Mouse (Mus musculus) MEL (cell line): ENCODE measurements around the gene Vwf. TPM values are rescaled to one million over a fixed set of nuclear protein-coding genes. Genes with fewer than 3 reads are reported as not detected.

Experiments used
- DNase-seq: peaks from one replicate; pipeline ENCODE4 v3.0.0; 2011; ENCODE audit warnings: low read depth, low spot score
- H3K27ac ChIP-seq: 2 replicates; pipeline ENCODE4 v1.5.1; 2012; ENCODE audit warnings: low read depth, mild to moderate bottlenecking, control low read depth, low read length, moderate library complexity; ENCODE audit not compliant: control insufficient read depth
- H3K27me3 ChIP-seq, 2 experiments: fragments of 150-350 bp in 1 of 2; sonication (generic) in 1 of 2; 2 replicates each; pipeline ENCODE4 v1.6.1; 2012; ENCODE audit warnings: low read length in 2 of 2, mild to moderate bottlenecking in 2 of 2, improper control_type of control experiment in 1 of 2, moderate library complexity in 1 of 2; ENCODE audit not compliant: insufficient read depth in 2 of 2, control insufficient read depth in 1 of 2
- H3K36me3 ChIP-seq, 2 experiments: 2 replicates each; pipeline ENCODE4 v1.6.1; 2012 to 2014; ENCODE audit warnings: low read length in 2 of 2, improper control_type of control experiment in 1 of 2, inconsistent platforms in 1 of 2, mild to moderate bottlenecking in 1 of 2; ENCODE audit not compliant: insufficient read depth in 2 of 2, control insufficient read depth in 1 of 2
- H3K4me1 ChIP-seq, 2 experiments: fragments of 150-350 bp in 1 of 2; sonication (generic) in 1 of 2; 2 replicates each; pipeline ENCODE4 v1.6.1; 2012; ENCODE audit warnings: low read length in 2 of 2, improper control_type of control experiment in 1 of 2, mild to moderate bottlenecking in 1 of 2; ENCODE audit not compliant: insufficient read depth in 2 of 2, control insufficient read depth in 1 of 2
- H3K4me3 ChIP-seq, 2 experiments: fragments of 150-350 bp in 1 of 2; sonication (generic) in 1 of 2; 2 replicates each; pipeline ENCODE4 v1.5.1; 2012; ENCODE audit warnings: low read depth in 2 of 2, low read length in 2 of 2, mild to moderate bottlenecking in 2 of 2, moderate library complexity in 2 of 2, control low read depth in 1 of 2, improper control_type of control experiment in 1 of 2; ENCODE audit not compliant: control insufficient read depth in 1 of 2, insufficient read depth in 1 of 2
- H3K79me2 ChIP-seq: 2 replicates; pipeline ENCODE4 v1.6.1; 2012; ENCODE audit warnings: mild to moderate bottlenecking, low read length, moderate library complexity; ENCODE audit not compliant: control insufficient read depth, poor library complexity, insufficient read depth
- H3K9ac ChIP-seq: 2 replicates; pipeline ENCODE4 v1.6.1; 2012; ENCODE audit warnings: low read depth, mild to moderate bottlenecking, control low read depth, low read length, moderate library complexity; ENCODE audit not compliant: control insufficient read depth, poor library complexity, severe bottlenecking
- H3K9me3 ChIP-seq: fragments of 150-350 bp; sonication (generic); replicated peaks from 2 replicates; pipeline ENCODE4 v1.6.1; 2012; ENCODE audit warnings: mild to moderate bottlenecking, low read length, improper control_type of control experiment, moderate library complexity; ENCODE audit not compliant: insufficient read depth
- ETS1 ChIP-seq: IDR thresholded peaks from 2 replicates; pipeline ENCODE4 v1.6.1; 2012; ENCODE audit warnings: low read depth, mild to moderate bottlenecking, inconsistent platforms, low read length, improper control_type of control experiment, moderate library complexity
- HCFC1 ChIP-seq: IDR thresholded peaks from 2 replicates; pipeline ENCODE4 v1.6.1; 2012; ENCODE audit warnings: low read depth, mild to moderate bottlenecking, inconsistent platforms, low read length, improper control_type of control experiment, moderate library complexity
- POLR2AphosphoS5 ChIP-seq: IDR thresholded peaks from 2 replicates; pipeline ENCODE4 v1.6.1; 2012; ENCODE audit warnings: low read depth, borderline replicate concordance, mild to moderate bottlenecking, inconsistent platforms, low read length, moderate library complexity, mixed read lengths
- TAL1 ChIP-seq: IDR thresholded peaks from 2 replicates; pipeline ENCODE4 v1.6.1; 2012; ENCODE audit warnings: mild to moderate bottlenecking, inconsistent platforms, low read length, moderate library complexity, mixed read lengths
- polyA plus RNA-seq, 2 experiments: library from polyadenylated mRNA; stranded (reverse) in 1 of 2; unstranded in 1 of 2; fragments of >175 nt in 1 of 2; fragments of >200 nt in 1 of 2; gene quantifications; 2 replicates each; pipeline versions ENCODE4 v1.2.1 to v1.2.4; 2012; ENCODE audit warnings: low replicate concordance in 2 of 2, low read depth in 1 of 2; ENCODE audit not compliant: insufficient read length in 2 of 2, insufficient read depth in 1 of 2, missing spikeins in 1 of 2
- total RNA-seq: library from RNA; depleted of rRNA; stranded (reverse); fragments of 300-350 nt; gene quantifications from 2 replicates; pipeline ENCODE4 v1.2.3, GENCODE M21; 2012; rRNA removed

Gene Vwf
- total and polyA plus RNA-seq, 3 experiments, result 0.29 to 0.42 TPM; not detected in 1

DNA sequence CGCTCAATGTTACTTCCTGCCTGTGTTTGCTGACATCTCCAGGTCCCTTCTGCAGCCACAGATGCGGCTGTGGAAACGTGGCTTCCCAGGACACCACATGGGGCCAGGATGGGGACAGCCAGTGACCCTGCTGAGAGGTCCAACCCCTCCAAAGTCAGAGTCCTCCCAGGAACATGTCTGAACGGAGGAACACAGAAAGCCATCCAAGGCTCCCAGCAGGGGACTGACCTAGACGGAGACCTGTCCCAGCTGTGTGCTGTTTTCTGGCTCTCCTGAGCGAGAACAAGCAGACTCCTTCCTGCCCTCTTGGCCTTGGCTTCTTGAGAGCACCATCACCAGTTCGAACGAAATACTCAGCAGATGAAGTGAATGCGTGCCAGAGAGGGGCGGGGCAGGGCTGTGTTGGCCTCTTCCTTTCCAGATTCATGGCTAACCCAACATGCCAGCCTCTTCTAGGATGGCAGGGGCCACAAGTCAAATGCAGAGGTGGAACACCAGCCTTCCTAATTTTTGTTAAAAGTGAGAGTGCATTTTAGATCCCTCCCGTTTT lies 183.5 kb downstream of the Vwf start:
- no peaks in the 10 kb centered on the region for H3K36me3 ChIP-seq
- H3K9ac ChIP-seq, result no peak overlapping the region
- H3K9me3 ChIP-seq, result no peaks in the 10 kb centered on the region
- H3K4me1 ChIP-seq, result no peaks in the 10 kb centered on the region
- H3K4me3 ChIP-seq, result no peak overlapping the region
- no peaks in the 10 kb centered on the region for H3K27me3 ChIP-seq
- no peak for DNase-seq
- no peaks in the 10 kb centered on the region for H3K79me2 ChIP-seq
- no peak overlapping the region for H3K27ac ChIP-seq
- TF ChIP-seq ETS1 (no peak), TAL1 (no peak), POLR2AphosphoS5 (no peak), HCFC1 (no peak)
- TF ChIP-seq, all 39 proteins: peak for 0

Other genes starting within 250 kb of the Vwf start
- gene Ltbr, start 232.9 kb upstream of the Vwf start, total RNA-seq, result 35.0 and 47.6 TPM in 2 replicates
- gene Ltbr, start 232.9 kb upstream of the Vwf start, polyA plus RNA-seq, result 10 to 100 TPM in 1 of 2 experiments, not detected in 1; 64.2 TPM
- gene Scnn1a, start 226.1 kb upstream of the Vwf start, total RNA-seq, result 0.07 TPM in 1 of 2 replicates, not detected in the other
- under 1 TPM in 1 of 2 experiments, not detected in 1; 0.50 TPM for gene Scnn1a, start 226.1 kb upstream of the Vwf start, polyA plus RNA-seq
- 16.6 and 22.0 TPM in 2 replicates for gene Tnfrsf1a, start 197.4 kb upstream of the Vwf start, total RNA-seq
- 10 to 100 TPM in 1 of 2 experiments, not detected in 1; 43.4 TPM for gene Tnfrsf1a, start 197.4 kb upstream of the Vwf start, polyA plus RNA-seq
- not detected in 2 replicates for gene Plekhg6, start 166.0 kb upstream of the Vwf start, total RNA-seq
- gene Plekhg6, start 166.0 kb upstream of the Vwf start, polyA plus RNA-seq, result under 1 TPM in 1 of 2 experiments, not detected in 1; 0.13 TPM
- 3.6 and 4.2 TPM in 2 replicates for gene Cd9, start 52.0 kb upstream of the Vwf start, total RNA-seq
- gene Cd9, start 52.0 kb upstream of the Vwf start, polyA plus RNA-seq, result 10 to 100 TPM in 1 of 2 experiments, not detected in 1; 10.9 TPM
- gene Ano2, start 143.6 kb downstream of the Vwf start, total RNA-seq, result not detected in 2 replicates
- not detected for gene Ano2, start 143.6 kb downstream of the Vwf start, polyA plus RNA-seq